Mouse (Mus musculus) cerebral cortex, adult 2 months (tissue): ENCODE measurements around the gene Adgrf3.

Experiments
- WGBS: fragments of 180-500 bp; shearing (Covaris S2); methylation state at CpG from one replicate; pipeline ENCODE4 v1.1.7; 2018; 5-methylcytosine and 5-hydroxymethylcytosine counted together

Adgrf3 gene

DNA sequence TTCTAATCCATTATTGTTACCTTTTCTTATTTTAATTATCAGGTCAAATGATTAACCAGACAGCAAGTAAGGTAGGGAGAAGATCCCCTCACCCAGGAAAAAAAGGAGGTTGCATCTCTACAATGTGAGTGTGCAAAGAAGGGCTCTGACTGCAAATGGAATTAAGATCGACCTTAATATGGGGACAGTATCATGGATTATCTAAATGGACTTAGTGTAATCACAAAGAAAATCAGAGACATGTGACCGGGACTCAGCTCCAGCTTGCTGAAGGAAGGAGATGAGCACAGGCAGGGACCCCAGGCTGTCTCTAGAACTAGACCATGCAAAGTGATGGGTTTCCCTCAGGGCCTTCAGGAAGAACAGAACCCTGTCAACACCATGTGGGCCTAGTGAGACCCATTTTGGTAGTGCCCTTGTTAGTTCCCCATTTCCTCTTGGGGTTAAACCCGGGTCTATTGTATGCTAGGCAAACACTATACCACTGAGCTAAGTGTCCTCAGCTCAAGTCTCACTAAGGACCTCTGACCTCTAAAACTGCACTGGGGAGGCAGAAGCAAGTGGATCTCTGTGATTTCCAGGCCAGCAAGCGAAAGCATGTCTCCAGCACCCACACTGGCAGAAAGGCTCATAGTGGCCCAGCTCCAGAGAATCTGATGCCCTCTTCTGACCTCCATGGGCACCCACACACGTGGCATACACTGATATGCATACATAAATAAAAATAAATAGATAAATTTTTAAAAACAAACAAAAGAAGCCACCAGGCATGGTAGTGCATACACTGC is 57.2 kb downstream of the Adgrf3 start:
- 87% methylated on average over 5 of the region's 5 CpGs for WGBS

DNA sequence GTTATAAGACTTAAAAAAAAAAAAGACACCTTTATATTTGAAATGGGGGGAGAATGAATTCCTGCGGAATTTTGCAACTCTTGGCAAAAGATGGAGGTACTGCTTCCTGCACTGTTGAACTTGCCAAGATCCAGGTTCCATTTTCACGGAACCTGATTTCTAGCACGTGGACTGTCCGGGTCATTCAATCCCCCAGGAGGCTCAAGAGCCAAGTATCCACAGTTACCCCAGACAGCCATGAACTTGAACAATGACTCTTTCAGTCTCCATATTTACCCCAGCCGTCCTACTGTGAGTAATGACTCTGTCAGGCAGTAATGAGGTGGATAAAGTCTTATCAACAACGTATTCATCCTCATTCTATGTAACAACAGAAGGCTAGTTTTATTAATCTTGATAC is 59.0 kb downstream of the Adgrf3 start:
- WGBS, result 64% methylated on average over 6 of the region's 6 CpGs
